Mouse (Mus musculus): Measurements from ENCODE around the gene Hist1h4j.

Hist1h4j gene

GRCm38 (mm10) chr13:21781639-21782038 lies 46.8 kb downstream of the Hist1h4j start:
- no peak for DNase-seq (ENCODE audit: low read depth)

DNA sequence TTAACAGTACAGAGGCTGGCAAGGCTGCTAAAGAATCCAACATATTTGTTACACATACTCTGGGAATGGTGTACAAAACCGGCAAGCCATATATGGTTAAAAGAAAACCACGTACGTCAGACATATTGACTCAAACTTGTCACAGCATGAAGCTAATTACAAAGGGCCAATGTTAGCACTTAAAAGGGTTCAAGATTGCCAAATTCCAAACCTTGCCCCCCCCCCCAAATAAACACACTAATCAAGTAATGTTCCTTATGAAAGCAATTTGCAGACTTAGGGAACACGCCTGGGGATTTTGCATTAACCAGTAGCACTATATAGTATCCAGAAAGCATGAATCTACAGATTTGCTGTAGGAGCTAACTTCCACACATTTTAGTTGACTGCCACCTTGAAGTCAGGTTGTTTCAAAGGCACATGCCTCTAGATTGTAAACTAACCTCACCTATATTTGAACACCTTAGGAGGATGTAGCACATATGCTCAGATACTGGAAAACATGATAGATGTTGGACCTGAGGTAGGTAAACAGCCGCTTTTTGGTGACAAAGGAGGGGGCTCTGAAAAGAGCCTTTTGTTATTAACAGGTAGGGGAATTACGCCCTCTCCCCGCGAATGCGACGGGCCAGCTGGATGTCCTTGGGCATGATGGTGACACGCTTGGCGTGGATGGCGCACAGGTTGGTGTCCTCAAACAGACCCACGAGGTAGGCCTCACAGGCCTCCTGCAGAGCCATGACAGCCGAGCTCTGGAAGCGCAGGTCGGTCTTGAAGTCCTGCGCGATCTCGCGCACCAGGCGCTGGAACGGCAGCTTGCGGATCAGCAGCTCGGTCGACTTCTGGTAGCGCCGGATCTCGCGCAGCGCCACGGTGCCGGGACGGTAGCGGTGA lies 47.7 kb downstream of the Hist1h4j start:
- peak; percentile 57 for DNase-seq (ENCODE audit: low read depth)

DNA sequence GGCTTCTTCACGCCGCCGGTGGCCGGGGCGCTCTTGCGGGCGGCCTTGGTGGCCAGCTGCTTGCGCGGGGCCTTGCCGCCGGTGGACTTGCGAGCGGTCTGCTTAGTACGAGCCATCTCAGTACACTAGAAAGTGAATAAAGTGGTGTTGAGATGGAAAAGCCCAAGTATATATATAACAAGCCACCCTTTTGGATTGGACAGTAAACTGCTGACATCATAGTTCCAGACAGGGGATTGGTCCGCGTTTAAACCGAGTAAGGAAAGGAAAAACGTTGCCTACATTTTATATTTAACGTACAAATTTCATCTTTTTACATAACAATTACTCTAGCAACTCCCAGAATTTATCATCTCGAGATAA lies 48.4 kb downstream of the Hist1h4j start, which contains the start of gene Hist1h3i:
TSS of gene Hist1h3i (minus strand) at position 116 of the 363 bp plus-strand sequence.
- DNase-seq (ENCODE audit: low read depth) = peak; percentile 84

DNA sequence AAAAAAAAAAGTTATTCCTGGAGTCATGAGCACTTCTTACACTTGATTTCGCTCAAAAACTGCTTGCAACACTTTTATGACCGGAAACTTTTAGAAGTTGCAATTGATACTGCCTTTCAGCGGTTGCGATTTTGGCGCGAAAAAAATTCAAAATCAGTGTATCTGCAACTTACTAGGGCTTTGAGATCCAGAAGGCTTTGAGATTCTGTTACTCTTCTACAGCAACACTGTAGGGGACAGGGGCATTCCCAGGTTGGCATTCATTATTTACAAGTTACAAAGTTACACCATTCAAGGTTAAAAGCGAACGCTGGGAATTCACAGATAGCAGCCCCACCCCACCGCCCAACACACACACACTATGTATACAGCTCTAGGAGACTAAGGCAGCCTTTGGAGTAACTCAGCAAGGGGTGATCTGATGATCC lies 48.9 kb downstream of the Hist1h4j start:
- DNase-seq (ENCODE audit: low read depth) = peak; percentile 47

- no peak for DNase-seq (ENCODE audit: low read depth)
Observed at GRCm38 (mm10) chr13:21784311-21784710, 49.4 kb downstream of the Hist1h4j start.

Data from NIH3T3 (cell line).